Mouse (Mus musculus) naive thymus-derived CD4-positive, alpha-beta T cell, adult 2 months (primary cell): ENCODE results near the gene 1700001C19Rik.

Source experiments
- DNase-seq: peaks from one replicate; pipeline ENCODE4 v3.0.0-alpha.2; 2011; ENCODE audit warnings: low read depth

1700001C19Rik gene

DNA sequence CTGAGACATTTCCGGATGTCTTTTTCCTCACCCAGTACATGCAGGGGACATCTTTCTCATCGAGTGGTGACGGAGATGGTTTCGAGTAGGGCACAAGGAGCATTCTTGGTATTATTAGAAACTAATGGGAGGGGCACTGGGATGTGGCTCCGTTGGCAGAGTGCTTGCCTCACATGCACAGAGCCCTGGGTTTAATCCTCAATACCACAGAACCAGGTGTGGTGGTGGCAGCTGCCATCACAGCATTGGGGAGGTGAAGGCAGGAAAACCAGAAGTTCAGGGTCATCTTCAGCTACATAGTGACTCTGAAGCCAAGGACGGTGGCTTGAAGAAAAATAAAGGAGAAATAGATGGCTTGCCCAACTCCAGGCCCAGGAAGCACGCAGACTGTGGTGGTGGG, 25.0 kb upstream of the 1700001C19Rik start:
- no peak for DNase-seq

DNA sequence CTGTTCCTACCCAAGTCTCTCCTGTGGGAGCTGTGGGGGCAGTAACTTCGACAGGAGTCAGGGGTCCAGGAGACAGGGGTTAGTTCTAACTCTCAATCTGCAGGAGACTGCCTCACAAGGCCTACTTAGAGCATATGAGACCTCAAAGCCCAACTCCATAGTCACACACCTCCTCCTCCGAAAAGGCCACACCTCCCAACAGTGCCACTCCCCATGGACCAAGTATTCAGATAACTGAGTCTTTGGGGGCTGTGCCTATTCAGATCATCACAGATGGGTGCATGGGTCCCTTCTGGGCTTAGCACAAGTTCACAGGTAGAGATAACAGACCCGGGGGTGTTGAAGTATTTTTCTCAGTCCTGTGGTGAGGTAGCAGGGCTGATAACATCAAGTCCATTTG, 24.5 kb upstream of the 1700001C19Rik start:
- DNase-seq = no peak

DNA sequence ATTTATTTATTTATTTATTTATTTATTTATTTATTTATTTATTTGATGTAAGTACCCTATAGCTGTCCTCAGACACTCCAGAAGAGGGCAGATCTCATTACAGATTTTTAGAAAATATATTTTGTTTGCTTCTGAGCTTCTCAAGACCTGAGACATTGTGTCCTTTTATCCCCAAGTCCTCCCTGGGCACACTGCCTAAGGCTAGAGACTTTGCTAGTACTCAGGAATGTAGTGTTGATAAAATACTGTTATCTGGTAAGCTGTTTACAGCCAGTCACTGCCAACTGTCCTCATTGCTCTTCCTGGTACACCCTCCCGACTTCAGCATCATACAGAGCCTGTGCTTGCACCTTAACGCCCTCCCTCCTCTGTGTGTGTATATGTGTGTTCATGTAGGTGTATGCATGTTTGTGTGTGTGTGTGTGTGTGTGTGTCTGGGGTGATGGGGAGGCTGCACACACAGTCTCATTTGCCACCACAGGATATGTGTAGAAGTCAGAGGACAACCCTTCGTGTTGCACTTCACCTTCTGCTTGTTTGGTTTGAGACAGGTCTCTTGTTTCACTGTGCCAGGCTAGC, 22.3 kb upstream of the 1700001C19Rik start:
- DNase-seq = no peak

DNA sequence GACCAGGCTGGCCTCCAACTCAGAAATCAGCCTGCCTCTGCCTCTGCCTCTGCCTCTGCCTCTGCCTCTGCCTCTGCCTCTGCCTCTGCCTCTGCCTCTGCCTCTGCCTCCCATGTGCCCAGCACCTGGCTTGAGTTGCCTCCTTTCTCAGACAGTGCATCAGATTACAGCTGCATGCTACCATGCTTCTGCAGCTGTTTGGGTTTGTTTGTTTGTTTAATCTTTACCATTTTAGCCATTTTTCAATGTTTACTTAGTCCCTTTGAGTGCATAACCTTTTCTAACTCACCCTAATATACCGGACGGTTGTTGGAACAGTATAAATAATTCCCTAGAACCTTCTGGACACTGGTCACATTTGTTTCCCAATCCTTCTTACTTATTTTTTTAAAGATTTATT, 21.8 kb upstream of the 1700001C19Rik start:
- DNase-seq = no peak

DNA sequence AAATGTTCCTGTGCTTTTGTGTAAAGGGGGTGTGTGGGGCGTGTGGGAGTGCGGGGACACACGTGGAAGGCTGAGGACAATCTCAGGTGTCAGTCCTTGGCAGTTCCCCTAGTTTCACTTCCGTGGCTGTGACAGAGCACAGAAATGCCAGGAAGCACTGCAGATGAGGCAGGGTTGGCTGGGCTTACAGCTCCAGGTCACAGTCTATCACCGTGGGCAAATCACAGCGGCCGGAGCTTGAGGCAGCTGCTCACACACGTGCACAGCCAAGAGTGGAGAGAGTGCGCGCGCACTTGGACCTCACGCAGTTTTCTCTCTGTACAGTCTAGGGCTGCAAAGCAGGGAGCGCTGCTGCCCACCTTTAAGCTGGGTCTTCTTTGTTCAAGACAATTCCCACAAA, 21.1 kb upstream of the 1700001C19Rik start:
- no peak for DNase-seq

DNA sequence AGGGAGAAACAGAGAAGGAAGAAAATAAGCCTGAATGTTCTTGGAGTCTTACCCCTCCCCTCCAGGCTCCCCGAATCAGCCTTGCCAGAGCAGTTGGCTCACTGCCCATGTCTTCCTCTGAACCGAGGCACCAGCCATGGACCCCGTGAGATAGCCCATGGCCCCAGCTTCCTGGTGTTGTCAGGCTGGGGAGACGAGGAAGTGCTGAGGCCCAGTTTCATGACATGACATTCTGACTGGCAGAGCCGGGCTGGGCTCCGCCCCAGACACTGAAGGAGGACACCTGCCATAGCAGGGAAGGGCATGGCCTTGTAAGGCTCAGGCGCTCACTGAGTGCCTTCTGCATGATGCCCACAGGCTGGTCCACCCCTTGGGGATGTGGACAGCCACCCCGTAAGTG, 17.5 kb upstream of the 1700001C19Rik start:
- no peak for DNase-seq

DNA sequence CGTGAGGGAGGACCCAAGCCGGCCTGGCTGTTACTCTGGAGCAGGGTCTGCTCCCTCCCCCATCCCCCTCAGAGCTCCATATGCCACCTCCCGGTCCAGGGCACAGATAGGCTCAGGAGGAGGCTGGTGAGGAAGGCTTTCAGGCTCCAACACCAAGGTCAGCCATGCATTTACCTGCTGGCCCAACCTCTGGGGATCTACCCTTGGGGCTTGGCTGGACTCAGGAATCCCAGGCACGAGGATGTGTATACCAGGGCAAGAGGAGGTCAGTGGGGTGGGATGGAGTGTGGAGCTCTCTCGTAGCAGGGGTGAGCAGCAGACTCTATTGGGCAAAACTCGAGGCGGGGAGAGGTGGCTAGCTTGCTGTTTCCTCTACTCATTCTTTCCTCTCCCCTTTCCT, 15.7 kb upstream of the 1700001C19Rik start:
- DNase-seq = no peak

DNA sequence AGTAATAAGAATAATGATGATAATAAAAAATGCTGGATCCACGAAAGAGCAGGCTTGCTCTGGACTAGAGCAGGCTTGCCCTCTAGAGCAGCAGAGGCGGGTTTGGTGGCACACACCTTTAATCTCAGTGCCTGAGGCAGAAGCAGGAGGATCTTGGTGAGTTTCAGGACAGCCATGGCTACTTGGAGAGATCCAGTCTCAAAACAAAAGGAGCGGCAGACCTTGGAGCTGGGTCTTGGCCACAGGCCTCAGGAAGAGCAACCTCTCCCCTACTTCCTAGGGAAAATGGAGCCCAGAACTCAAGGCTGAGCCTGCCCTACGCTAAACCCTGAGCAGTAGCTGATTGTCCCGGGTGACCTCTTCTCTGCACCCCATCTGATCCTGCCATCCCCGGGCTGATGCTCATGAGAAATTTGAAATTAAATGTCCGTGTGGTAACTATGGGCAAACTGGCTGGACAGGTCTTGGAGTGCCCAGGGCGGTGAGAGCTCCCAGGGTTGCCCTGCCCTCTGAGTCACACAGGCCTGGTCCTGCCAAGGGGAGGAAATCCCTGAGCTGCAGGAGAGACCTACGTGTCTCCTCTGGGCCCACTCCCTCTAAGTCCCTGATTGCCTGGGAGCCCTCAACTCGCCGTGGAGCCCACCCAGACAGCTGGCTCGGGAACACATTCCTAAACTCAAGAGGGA, 13.8 kb upstream of the 1700001C19Rik start:
- no peak for DNase-seq

DNA sequence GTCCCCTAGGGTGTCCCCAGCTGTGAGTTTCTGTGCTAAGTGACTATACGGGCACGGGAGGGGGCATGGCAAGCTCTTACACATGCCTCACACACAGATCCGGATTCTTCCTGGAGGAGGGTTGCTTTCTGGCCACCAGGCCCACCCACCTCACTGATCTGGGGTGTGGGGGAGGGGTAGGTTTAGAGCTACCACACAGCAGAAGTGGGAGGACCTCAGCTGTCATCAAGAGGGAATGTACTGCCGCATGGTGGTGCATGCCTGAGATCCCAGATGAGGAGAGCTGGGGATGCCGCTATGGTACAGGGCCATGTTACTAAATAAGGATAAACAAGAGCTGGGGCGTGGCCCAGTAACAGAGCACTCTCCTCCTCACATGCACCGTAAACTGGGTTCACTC, 13.1 kb upstream of the 1700001C19Rik start:
- DNase-seq = no peak

DNA sequence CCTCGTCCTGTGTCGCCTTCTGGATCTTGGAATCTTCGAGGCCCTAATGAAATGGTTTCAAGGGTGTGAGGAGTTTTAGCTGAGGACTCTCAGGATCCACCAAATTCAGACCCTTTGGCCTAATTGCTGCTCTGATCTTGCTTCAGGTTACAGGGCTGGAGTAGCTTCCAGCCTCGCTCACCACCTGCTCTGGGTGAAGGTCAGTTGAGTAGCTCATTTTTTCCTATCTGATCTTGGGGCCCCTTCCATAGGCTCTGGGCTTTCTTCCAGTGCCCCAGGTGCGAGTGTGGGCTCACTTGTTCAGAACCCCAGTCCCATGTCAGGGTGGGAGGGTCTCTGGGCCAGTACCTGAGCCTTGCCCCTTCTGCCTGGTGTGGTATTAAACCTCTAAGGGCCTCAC, 12.3 kb upstream of the 1700001C19Rik start:
- no peak for DNase-seq

DNA sequence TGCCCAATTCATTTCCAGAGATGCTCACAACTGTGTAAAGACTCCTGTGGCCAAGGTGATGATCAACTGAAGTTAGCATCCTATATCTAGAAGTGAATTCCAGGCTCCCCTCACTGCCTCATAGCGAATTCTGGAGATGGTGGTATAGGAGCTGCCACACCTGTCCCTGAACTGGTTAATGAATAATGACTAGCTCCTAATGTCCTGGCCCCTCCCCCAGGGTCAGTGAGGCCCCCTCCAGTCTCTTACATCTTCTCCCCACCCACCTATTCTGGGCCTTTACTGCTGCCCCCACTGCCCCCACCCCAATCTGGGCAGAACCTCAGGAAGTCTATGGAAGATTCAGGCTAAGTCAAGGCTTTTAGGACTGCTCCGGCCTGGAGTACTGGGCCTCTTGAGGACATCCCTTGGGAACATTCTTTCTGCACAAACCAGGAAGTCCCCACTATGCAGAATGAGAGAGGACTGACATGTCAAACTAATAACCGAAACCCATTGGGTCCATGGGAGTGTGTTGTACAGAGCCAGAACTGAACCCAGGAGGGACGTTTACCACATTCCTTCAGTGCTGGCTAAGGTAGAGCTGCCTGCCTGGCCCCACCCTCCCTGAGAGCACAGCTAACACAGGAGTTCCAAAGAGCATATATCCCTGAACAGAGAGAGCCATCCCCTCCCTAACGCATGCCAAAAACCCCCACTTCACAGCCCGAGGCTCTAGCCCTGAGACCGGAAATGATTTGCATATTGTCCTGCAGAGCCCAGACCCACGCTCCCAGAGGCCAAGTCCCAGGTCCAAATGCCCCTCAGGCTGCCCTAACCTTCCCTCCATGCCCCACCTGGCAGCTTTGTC, 11.6 kb upstream of the 1700001C19Rik start:
- DNase-seq = no peak

DNA sequence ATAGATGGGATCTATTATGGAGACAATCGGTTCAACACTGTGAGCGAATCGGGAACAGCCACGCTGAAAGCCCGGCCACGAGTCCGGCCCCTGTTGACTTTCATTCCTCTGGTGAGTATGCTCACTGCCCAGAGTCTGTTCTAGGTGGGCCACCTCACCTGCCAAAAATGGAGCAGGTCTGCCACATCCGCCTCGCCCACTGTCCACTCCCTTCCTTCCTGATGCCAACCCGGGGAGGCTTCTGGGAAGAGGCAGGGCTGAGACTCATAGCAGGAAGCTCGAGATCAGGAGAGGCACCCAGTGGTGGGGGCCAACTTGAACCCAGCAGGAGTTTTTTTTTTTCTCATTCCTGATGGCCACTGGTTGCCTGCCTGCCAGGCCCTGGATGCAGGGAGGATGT, 9.4 kb upstream of the 1700001C19Rik start:
- no peak for DNase-seq

DNA sequence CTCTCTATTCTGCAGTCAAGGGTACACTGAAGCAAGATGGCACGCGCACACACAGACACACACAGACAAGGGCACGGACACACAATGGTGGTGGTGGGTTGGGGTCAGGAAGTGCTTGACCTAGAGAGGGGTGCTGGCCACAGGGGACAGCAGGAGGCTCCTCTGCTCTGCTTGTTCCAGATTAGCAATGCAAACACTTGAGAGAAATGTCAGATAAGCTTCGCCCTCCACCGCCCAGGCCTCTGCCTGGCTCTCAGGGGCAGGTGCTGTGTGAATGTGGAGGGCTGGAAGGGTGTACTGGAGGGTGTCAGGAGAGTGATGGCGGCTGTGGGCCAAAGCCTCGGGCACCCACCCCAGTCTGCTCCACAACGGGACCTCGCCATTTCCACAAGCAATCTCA, 8.8 kb upstream of the 1700001C19Rik start:
- DNase-seq = no peak

DNA sequence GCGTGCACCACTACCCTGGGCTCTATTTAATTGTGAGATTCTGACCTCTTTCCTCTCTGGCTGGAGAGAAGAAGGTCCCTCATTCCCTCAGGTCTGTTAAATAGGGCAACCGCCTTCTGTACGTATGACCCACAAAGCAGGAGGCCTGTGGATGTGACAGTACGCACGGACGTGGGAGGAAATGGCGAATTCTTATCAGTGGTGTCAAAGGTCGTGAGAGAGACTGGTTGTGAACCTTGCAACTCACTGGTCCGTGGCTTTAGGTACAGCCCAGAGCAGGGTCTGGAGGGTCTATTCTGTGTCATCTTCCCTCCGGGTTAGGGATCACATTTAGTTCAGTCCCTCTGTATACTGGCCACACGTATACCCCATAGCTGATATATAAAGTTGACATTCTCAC, 8.3 kb upstream of the 1700001C19Rik start:
- DNase-seq = no peak

DNA sequence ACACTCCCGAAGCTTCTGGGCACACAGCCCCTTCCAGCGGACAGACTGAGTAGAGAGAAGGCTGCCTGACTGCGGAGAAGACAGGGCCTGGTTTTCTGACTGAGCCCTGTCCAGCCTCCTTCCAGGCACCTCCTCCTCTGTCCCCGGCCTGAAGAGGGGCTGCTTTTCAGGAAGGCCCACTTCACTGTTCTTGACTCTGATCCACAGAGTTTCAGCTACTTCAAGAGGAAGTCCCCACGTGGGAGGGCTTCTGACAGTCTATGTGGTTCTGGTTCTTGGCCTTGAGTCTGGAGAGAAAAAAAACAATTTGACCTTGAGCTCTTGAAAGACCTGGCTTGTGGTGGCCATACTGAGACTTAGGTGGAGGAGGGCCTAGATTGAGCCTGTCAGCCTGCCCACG, 6.9 kb upstream of the 1700001C19Rik start:
- DNase-seq = no peak

DNA sequence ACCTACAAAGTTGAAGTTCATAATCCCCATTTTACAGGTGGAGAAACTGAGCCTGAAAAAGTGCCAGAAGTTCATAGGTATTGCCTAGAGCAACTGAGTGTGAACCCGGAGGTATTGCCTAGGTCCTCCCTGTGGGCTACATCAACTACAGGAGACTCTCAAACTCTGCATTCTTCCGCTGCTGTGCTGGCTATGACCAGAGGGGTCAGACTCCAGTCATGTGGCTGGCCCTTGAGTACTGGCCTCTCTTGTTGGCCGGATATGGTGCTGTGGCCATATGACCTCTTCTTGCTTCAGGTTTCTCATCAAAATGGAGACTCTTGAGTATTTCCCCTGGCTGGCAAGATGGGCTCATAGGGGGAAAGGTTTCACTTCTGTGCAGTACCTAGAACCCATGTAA, 5.1 kb upstream of the 1700001C19Rik start:
- no peak for DNase-seq

DNA sequence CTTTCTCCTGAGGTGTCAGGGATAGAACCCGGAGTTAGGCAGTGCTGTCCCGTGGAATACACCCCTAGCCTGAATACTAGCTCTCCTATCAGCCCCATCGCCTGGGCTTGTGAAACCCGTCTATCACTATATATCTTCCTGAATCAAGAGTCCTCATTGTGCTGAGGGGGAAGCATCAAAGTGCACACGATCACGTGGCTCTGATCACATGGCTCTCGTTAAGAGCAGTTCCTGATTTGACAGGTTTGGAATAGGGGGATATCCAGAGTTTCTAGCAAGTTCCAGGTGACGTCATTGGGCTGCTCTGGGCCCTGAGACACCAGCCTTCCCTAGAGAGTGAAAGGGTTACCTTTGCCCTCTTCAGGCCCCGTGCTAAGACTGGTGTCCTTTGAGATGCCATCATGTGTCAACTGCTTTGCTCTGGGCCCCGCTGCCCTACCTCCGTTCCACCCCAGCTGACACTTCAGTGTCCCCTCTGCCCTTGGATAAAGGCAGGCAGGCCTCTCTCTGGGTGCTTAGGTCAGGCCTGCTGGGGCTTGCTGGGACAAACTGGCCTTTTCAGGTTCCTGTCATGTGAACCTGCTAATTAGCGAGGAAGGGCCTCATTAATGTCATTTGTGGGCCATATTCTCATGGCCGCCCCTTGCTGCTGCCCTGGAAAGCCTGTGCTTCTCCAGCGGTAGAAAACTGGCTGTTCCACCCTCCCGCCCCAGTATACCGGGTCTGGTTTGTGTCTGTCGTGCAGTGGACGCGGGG, 4.3 kb upstream of the 1700001C19Rik start:
- no peak for DNase-seq

DNA sequence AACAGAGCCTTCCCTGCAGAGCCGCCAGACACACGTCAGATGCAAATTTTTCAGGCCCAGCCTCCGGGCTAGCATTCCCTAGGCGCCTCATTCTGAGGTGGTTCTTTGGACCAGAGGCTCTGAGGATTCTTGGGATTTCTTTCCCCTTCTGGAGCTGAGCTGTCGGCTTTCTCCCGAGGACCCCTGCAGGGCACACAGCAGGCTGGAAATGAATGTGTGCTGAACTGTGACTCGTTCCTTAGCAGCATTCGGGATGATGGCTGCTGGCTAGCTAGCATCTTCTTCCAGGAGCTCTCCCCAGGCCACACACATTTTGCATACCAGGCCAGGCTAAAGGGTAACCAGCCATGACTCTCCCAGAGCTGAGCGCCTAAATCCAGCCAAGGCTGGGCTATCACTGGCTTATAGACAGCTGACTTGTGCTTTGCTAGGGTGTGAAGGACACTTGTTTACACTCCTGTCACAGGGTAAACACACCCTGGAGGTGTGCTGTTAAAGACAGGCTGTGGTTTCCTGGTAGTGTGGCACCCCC, 3.2 kb upstream of the 1700001C19Rik start:
- no peak for DNase-seq

DNA sequence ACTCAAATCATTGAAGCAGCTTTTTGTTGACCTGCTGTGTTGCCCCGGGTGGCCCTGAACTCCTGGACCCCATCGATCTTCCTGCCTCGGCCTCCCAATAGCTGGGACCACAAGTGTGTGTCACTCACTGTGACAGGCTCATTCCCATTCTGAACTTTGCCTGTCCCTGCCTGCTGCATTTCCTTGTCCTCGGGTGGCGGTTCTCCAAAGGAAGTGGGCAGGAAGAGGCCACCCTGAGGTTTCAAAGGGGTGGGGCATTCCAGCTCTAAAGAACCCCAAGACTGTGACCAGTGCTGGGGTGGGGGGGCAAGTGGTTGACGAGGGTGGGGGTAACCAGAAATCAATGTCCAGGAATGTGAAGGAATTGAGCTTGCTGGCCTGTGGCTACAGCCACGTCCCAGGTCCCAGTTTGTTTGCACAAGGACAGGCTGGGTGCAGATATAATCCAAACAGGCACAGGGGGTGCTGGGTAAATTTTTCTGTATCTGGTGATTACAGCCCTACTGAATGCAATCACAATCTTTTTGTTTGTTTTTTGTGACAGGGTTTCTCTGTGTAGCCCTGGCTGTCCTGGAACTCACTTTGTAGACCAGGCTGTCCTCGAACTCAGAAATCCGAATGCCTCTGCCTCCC, 2.3 kb upstream of the 1700001C19Rik start:
- no peak for DNase-seq

DNA sequence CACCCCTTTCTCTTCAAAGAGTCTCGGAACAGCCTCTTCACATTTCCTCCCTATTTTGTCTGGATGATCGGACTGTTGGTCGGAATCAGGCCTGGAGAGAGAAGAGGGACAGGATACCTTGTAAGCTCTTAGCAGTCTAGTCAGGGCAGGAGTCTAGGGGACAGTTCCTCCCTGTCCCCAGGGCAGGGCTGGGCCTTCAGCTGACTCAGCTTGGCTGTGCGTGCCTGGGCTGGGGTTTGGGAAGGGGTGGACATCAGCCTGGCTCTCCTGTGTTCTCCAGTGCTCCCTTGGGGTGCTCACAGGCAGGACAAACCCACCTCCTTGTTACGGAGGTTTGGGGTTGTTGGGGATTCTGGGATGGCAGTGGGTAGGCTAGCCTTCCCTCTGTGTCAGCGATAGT, 1.4 kb upstream of the 1700001C19Rik start:
- DNase-seq = no peak

DNA sequence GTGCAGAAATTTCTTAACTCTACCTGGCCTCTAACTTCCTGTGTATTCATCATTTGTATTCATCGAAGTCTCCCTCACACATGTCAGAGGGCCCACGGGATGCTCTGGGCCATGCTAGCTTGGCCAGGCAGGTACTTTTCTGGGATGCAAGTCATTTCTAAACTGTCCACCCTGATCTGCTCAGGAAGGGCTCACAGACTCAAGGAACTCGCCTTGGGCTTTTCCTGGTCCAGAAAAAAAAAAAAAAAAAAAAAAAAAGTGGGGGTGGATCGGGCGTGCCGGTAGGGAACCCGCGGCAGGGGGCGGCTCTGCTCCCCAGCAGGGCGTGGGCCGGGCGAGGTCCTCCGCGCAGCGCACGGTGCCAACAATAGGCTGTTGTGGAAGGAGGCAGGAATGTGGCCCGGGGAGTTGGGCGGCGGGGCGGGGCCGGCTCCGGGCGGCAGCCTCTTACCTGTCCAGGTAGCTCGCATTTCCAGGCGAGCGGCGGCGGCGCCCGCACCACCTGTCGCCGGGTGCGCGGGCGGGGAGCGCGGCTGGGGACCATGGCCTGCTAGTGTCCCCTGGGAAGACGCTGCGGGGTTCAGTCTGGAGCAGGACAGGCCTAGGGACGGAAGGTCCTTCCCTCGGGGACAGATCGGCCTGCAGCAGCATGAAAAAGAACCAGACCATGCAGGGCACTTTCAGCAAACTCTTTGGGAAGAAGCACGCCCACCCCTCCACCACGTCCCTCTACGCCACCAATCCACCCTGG, 845 bp downstream of the 1700001C19Rik start, which contains the start of gene AI661453:
AI661453 (plus strand) TSS at position 460 of the 751 bp plus-strand sequence.
- DNase-seq = no peak
